In the genomic region with DNA sequence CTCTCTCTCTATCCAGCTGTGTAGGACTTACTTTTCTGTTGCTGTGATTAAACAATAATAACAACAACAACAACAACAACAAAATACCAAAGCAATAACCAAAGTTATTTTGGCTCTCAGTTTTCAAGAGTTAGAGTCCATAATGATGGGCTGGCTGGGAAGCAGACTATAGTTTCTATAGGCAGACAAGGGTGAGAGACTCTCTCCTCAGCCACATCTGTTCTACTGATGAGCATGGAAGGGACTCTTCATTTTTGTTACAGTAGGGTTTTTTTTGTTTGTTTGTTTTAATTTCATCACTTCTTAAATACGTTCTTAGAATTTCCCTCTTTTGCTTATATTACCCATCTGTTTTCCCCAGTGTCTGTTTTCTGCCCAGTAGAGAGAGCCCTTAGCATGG, we compare ENCODE assay signal across 30 mouse cellular contexts. TPM values are rescaled to one million over a fixed set of nuclear protein-coding genes. Genes with fewer than 3 reads are reported as not detected.
"Had no signal": no experiment of that assay in that cellular context is flagged by ENCODE, and none has a peak within 500 bp of the region (broad histone marks: within the 10 kb centered on the region; RNA-seq: fewer than 3 reads in every experiment).

No protein-coding gene starts in this region.

- H3K9me3 ChIP-seq: heart, embryonic 15.5 days; hindbrain, embryonic 15.5 days; kidney, embryonic 15.5 days; limb, embryonic 10.5 days; liver, embryonic 15.5 days had no signal

- H3K36me3 ChIP-seq: heart, embryonic 12.5 days; heart, embryonic 15.5 days; hindbrain, embryonic 13.5 days; hindbrain, embryonic 15.5 days; kidney, embryonic 15.5 days; limb, embryonic 10.5 days; limb, embryonic 12.5 days; liver, embryonic 15.5 days had no signal

- H3K9ac ChIP-seq: heart, embryonic 12.5 days; heart, embryonic 15.5 days; hindbrain, embryonic 13.5 days; hindbrain, embryonic 15.5 days; kidney, embryonic 15.5 days; limb, embryonic 12.5 days; liver, embryonic 15.5 days had no signal

- H3K4me2 ChIP-seq: heart, embryonic 12.5 days; heart, embryonic 15.5 days; hindbrain, embryonic 13.5 days; hindbrain, embryonic 15.5 days; kidney, embryonic 15.5 days; limb, embryonic 12.5 days; liver, embryonic 15.5 days had no signal

- H3K27ac ChIP-seq: heart, embryonic 15.5 days; hindbrain, embryonic 13.5 days; hindbrain, embryonic 15.5 days; hindbrain, postnatal 0 days; kidney, embryonic 15.5 days; kidney, postnatal 0 days; left cerebral cortex, adult 2 months; limb, embryonic 10.5 days; limb, embryonic 12.5 days; liver, embryonic 15.5 days had no signal

- DNase-seq: gastrocnemius, postnatal 14 days; gastrocnemius, postnatal 36 days; heart, postnatal 14 days; heart, postnatal 36 days; kidney, adult 11 months; kidney, adult 2 months; kidney, adult 9 months; kidney, postnatal 14 days; kidney, postnatal 36 days had no signal

- H3K27me3 ChIP-seq: heart, embryonic 12.5 days; heart, embryonic 15.5 days; hindbrain, embryonic 13.5 days; hindbrain, embryonic 15.5 days; kidney, embryonic 15.5 days; limb, embryonic 12.5 days; liver, embryonic 15.5 days had no signal

- H3K4me3 ChIP-seq: heart, embryonic 12.5 days; heart, embryonic 15.5 days; hindbrain, embryonic 13.5 days; hindbrain, embryonic 15.5 days; kidney, embryonic 15.5 days; left cerebral cortex, adult 2 months; limb, embryonic 10.5 days; limb, embryonic 12.5 days; liver, embryonic 15.5 days had no signal

- ATAC-seq: hindbrain, postnatal 0 days had no signal

RNA-seq across cellular contexts. Expression of gene Gm49387, which starts 11.9 kb away (rescaled TPM):
- total RNA-seq: gastrocnemius, adult 18-20 months; gastrocnemius, adult 8-10 months; gastrocnemius, postnatal 14 days; hematopoietic stem cell, adult 5-6 weeks; hindbrain, postnatal 0 days; layer of hippocampus, adult 18-20 months; layer of hippocampus, postnatal 10 days; layer of hippocampus, postnatal 25 days; left cerebral cortex, adult 2 months; left cerebral cortex, postnatal 14 days; liver, adult 2 months had no signal
- polyA plus RNA-seq: gonadal fat pad, adult 2 months; hindbrain, embryonic 15.5 days; hindbrain, postnatal 0 days; kidney, adult 2 months; kidney, postnatal 0 days; large intestine, adult 2 months; limb, embryonic 12.5 days had no signal
